8 mouse cellular contexts compared by ENCODE assay signal in genomic region chr6:94700612-94701011, GRCm38 (mm10). TPM values are rescaled to one million over a fixed set of nuclear protein-coding genes. Genes with fewer than 3 reads are reported as not detected.
DNase-seq lines count a peak whose midpoint lies in the region; ATAC-seq and TF ChIP-seq lines count a peak whose summit lies in the region.

No protein-coding gene starts in this region.

- no peak for TF ChIP-seq CTCF in embryonic fibroblast, embryonic 13.5 days (IDR thresholded peaks at IDR 0.05; ENCODE audit: borderline replicate concordance, insufficient read depth, low read length)

- H3K4me2 ChIP-seq in heart, embryonic 15.5 days = peak overlapping the region; percentile 85
- H3K4me2 ChIP-seq in kidney, embryonic 16.5 days (replicated peaks; ENCODE audit: low read depth, low read length) = peak overlapping the region; percentile 95

- H3K27ac ChIP-seq in embryonic fibroblast, embryonic 13.5 days (ENCODE audit: insufficient read depth, low read length) = peak overlapping the region; percentile 82
- H3K27ac ChIP-seq in heart, embryonic 15.5 days = peak overlapping the region; percentile 84
- peak overlapping the region; percentile 35 for H3K27ac ChIP-seq in kidney, embryonic 16.5 days (ENCODE audit: low read length)

- TF ChIP-seq POLR2A in embryonic fibroblast, embryonic 13.5 days (IDR thresholded peaks at IDR 0.05; ENCODE audit: low read depth, low read length) = no peak; the same call in 1 of the 2 replicates

- peak; percentile 51 for DNase-seq in cerebellum, adult 11 months
- peak; percentile 85 for DNase-seq in adrenal gland, postnatal 14 days
- peak; percentile 66 for DNase-seq in lung, postnatal 14 days
- DNase-seq in spleen, adult 12 weeks (ENCODE audit: low spot score) = peak; percentile 31

- ATAC-seq in cerebellum, adult (ENCODE audit: insufficient number of reproducible peaks, low FRiP score, low TSS enrichment) = no peak
- 0 out of 2 replicates have a peak, but pooled peaks have one; percentile 29 for ATAC-seq in heart, embryonic 15.5 days (replicated peaks; ENCODE audit: insufficient number of reproducible peaks, insufficient read depth, low FRiP score, low read depth)
- peak; percentile 36; the same call in 1 of the 2 replicates for ATAC-seq in kidney, embryonic 16.5 days (ENCODE audit: low FRiP score, low TSS enrichment)

- H3K36me3 ChIP-seq in heart, embryonic 15.5 days = no peaks in the 10 kb centered on the region
- no peaks in the 10 kb centered on the region for H3K36me3 ChIP-seq in kidney, embryonic 16.5 days (ENCODE audit: insufficient read depth, low read length)

- H3K9ac ChIP-seq in heart, embryonic 15.5 days = peak overlapping the region; percentile 11; the same call in 1 of the 2 replicates
- peak overlapping the region; percentile 54; the same call in 1 of the 2 replicates for H3K9ac ChIP-seq in kidney, embryonic 16.5 days (replicated peaks; ENCODE audit: low read length)

- no peaks in the 10 kb centered on the region for H3K9me3 ChIP-seq in heart, embryonic 15.5 days (replicated peaks)
- no peaks in the 10 kb centered on the region for H3K9me3 ChIP-seq in kidney, embryonic 16.5 days (ENCODE audit: low read length)

- 0% methylated on average over 8 of the region's 8 CpGs for WGBS in heart, embryonic 15.5 days
- WGBS in kidney, embryonic 16.5 days = 0% methylated on average over 8 of the region's 8 CpGs

- H3K27me3 ChIP-seq in heart, embryonic 15.5 days = no peaks in the 10 kb centered on the region
- peaks cover 6% of the 10 kb centered on the region; the same call in 1 of the 2 replicates for H3K27me3 ChIP-seq in kidney, embryonic 16.5 days (ENCODE audit: insufficient read depth, low read length)

- peaks cover 20% of the 10 kb centered on the region for H3K4me1 ChIP-seq in embryonic fibroblast, embryonic 13.5 days (ENCODE audit: control insufficient read depth, insufficient read depth, low read length)
- H3K4me1 ChIP-seq in heart, embryonic 15.5 days (replicated peaks) = peaks cover 38% of the 10 kb centered on the region
- H3K4me1 ChIP-seq in kidney, embryonic 16.5 days (ENCODE audit: insufficient read depth, low read length) = peaks cover 42% of the 10 kb centered on the region

- peak overlapping the region; percentile 37 for H3K4me3 ChIP-seq in embryonic fibroblast, embryonic 13.5 days (ENCODE audit: insufficient read depth, low read length)
- peak overlapping the region; percentile 73 for H3K4me3 ChIP-seq in heart, embryonic 15.5 days
- H3K4me3 ChIP-seq in kidney, embryonic 16.5 days (ENCODE audit: low read length) = peak overlapping the region; percentile 87

RNA-seq across cellular contexts. Expression of gene Lrig1, which starts 0.7 kb away (rescaled TPM):
- total RNA-seq in adrenal gland, postnatal 14 days (2021) = 18.5 and 19.1 TPM in 2 replicates
- polyA plus RNA-seq in embryonic fibroblast, embryonic 13.5 days (2011; ENCODE audit: insufficient read length, low read depth, missing spikeins) = 34.6 and 44.5 TPM in 2 replicates
- polyA plus RNA-seq in heart, embryonic 15.5 days (2015; fragmentation: Nextera tagmentation; extraction: Ambion mirVana) = 8.0 and 12.6 TPM in 2 replicates
- 6.3 and 7.4 TPM in 2 replicates for polyA plus RNA-seq in kidney, embryonic 16.5 days (2015; fragmentation: Nextera tagmentation; extraction: Ambion mirVana)

Comparison
In these comparisons a context has a peak if more than half of its experiments do, and no peak if none do; other contexts are left out.
1. DNase-seq: peak in every context shown above with its lines; median percentile 85 in adrenal gland, postnatal 14 days; 66 in lung, postnatal 14 days; 51 in cerebellum, adult 11 months; 31 in spleen, adult 12 weeks.
2. H3K4me3 ChIP-seq: peak in every context shown above with its lines; median percentile 87 in kidney, embryonic 16.5 days; 73 in heart, embryonic 15.5 days; 37 in embryonic fibroblast, embryonic 13.5 days.